Comparison of ENCODE assay signal across 31 mouse cellular contexts in the genomic region with DNA sequence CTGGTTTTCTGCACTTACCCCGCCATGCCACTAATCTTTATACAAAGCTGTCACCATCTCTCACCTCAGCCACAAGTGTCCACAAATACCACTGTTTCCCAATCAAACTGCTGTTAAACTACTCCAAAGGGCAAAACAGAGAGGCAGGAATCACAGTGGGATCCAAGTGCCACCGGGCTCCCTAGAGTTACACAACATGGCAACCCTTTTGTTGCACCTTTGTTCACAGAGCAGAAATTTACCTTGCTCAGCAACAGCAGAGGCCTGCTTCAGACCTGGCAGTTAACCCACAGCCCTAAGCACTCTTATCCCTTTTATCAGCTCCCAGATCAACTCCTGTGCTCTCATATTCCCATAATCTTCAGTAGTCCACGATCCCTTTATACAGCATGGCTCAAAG. TPM values are rescaled to one million over a fixed set of nuclear protein-coding genes. Genes with fewer than 3 reads are reported as not detected.
"Had no signal": no experiment of that assay in that cellular context is flagged by ENCODE, and none has a peak within 500 bp of the region (broad histone marks: within the 10 kb centered on the region; RNA-seq: fewer than 3 reads in every experiment).

No protein-coding gene starts in this region.

- H3K9me3 ChIP-seq: heart, embryonic 10.5 days; heart, embryonic 12.5 days; hindbrain, embryonic 13.5 days; hindbrain, embryonic 15.5 days; kidney, embryonic 15.5 days; limb, embryonic 13.5 days; limb, embryonic 15.5 days; liver, embryonic 13.5 days had no signal

- H3K36me3 ChIP-seq: heart, embryonic 10.5 days; heart, embryonic 12.5 days; hindbrain, embryonic 13.5 days; hindbrain, embryonic 15.5 days; kidney, embryonic 15.5 days; limb, embryonic 13.5 days; limb, embryonic 15.5 days; liver, embryonic 13.5 days had no signal

- DNase-seq: gastrocnemius, adult 2 months; gastrocnemius, postnatal 10 days; gastrocnemius, postnatal 25 days; heart, adult 18-20 months; heart, postnatal 14 days; heart, postnatal 36 days; kidney, adult 11 months; kidney, adult 2 months; kidney, adult 9 months; kidney, postnatal 14 days; kidney, postnatal 36 days; layer of hippocampus, adult 9-11 months; layer of hippocampus, postnatal 36 days; left cerebral cortex, postnatal 4 days; liver, embryonic 13.5 days had no signal

- H3K4me3 ChIP-seq: gastrocnemius, adult 2 months; heart, embryonic 10.5 days; heart, embryonic 12.5 days; hindbrain, embryonic 13.5 days; hindbrain, embryonic 15.5 days; kidney, embryonic 15.5 days; limb, embryonic 13.5 days; limb, embryonic 15.5 days; liver, embryonic 13.5 days had no signal

- H3K4me2 ChIP-seq: heart, embryonic 12.5 days; hindbrain, embryonic 13.5 days; hindbrain, embryonic 15.5 days; kidney, embryonic 15.5 days; limb, embryonic 13.5 days; limb, embryonic 15.5 days; liver, embryonic 13.5 days had no signal

- H3K27ac ChIP-seq: gastrocnemius, adult 2 months; heart, embryonic 10.5 days; hindbrain, embryonic 13.5 days; hindbrain, embryonic 15.5 days; hindbrain, postnatal 0 days; kidney, embryonic 15.5 days; kidney, postnatal 0 days; limb, embryonic 13.5 days; limb, embryonic 15.5 days; liver, embryonic 13.5 days had no signal

- H3K4me1 ChIP-seq: heart, embryonic 12.5 days; hindbrain, embryonic 13.5 days; hindbrain, embryonic 15.5 days; limb, embryonic 15.5 days had no signal

- H3K9ac ChIP-seq: heart, embryonic 12.5 days; hindbrain, embryonic 13.5 days; hindbrain, embryonic 15.5 days; kidney, embryonic 15.5 days; limb, embryonic 13.5 days; limb, embryonic 15.5 days; liver, embryonic 13.5 days had no signal

- ATAC-seq: hindbrain, postnatal 0 days had no signal

- H3K27me3 ChIP-seq: heart, embryonic 12.5 days; hindbrain, embryonic 13.5 days; hindbrain, embryonic 15.5 days; kidney, embryonic 15.5 days; limb, embryonic 15.5 days; liver, embryonic 13.5 days had no signal

RNA-seq across cellular contexts. Expression of a gene that starts 17.2 kb away (rescaled TPM):
- polyA plus RNA-seq: frontal cortex, adult 2 months; heart, embryonic 10.5 days; heart, embryonic 12.5 days; heart, embryonic 14.5 days; heart, embryonic 16.5 days; hindbrain, embryonic 11.5 days; hindbrain, embryonic 13.5 days; hindbrain, embryonic 15.5 days; hindbrain, postnatal 0 days; intestine, embryonic 14.5 days; kidney, adult 2 months; kidney, embryonic 15.5 days; kidney, postnatal 0 days; large intestine, adult 2 months; limb, embryonic 11.5 days; limb, embryonic 13.5 days; limb, embryonic 15.5 days; liver, embryonic 13.5 days had no signal
